Mouse (Mus musculus): ENCODE measurements around the gene Rps6ka5.

DNA sequence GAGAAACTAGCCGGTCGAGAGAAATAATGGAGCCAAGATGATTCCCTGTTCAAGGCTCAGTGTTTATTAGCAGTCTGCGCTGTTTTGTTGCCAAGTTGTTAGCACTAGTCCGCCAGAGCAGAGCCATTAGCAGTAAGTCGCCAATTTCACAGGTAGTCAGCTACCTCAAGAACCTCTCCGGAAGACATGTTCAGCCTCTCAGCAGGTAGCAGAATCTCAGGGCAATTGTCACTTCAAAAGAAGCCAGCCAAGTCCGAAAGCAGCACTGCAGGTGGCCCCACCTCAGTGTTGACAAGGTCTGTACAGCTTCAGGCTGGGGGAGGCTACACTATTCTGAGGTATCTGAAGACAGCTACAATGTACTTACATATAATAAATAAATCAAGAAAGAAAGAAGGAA lies 1.1 kb upstream of the Rps6ka5 start:
- TF ChIP-seq CTCF (IDR thresholded peaks at IDR 0.05; ENCODE audit: low read depth) (no peak), EP300 (IDR thresholded peaks at IDR 0.05; ENCODE audit: low read depth) (no peak)
